7 mouse cellular contexts compared by ENCODE assay signal in genomic region chr7:34388445-34389276, GRCm38 (mm10). TPM values are rescaled to one million over a fixed set of nuclear protein-coding genes. Genes with fewer than 3 reads are reported as not detected.
DNase-seq lines count a peak whose midpoint lies in the region; ATAC-seq and TF ChIP-seq lines count a peak whose summit lies in the region.

No protein-coding gene starts in this region.

- peak overlapping the region; percentile 79 for H3K4me3 ChIP-seq in intestine, embryonic 16.5 days (ENCODE audit: low read length)
- peak overlapping the region; percentile 96 for H3K4me3 ChIP-seq in limb, embryonic 14.5 days (replicated peaks; ENCODE audit: low read length)
- H3K4me3 ChIP-seq in midbrain, embryonic 15.5 days = peak overlapping the region; percentile 68

- H3K4me2 ChIP-seq in intestine, embryonic 16.5 days (ENCODE audit: low read depth, low read length) = peak overlapping the region; percentile 82
- peak overlapping the region; percentile 86 for H3K4me2 ChIP-seq in limb, embryonic 14.5 days (replicated peaks; ENCODE audit: low read depth, low read length, severe bottlenecking)
- peak overlapping the region; percentile 95 for H3K4me2 ChIP-seq in midbrain, embryonic 15.5 days

- WGBS in intestine, embryonic 16.5 days = under 1% methylated on average over 64 of the region's 64 CpGs
- WGBS in limb, embryonic 14.5 days = under 1% methylated on average over 50 of the region's 64 CpGs
- under 1% methylated on average over 64 of the region's 64 CpGs for WGBS in midbrain, embryonic 15.5 days

- H3K27ac ChIP-seq in intestine, embryonic 16.5 days (ENCODE audit: low read length) = peak overlapping the region; percentile 99
- H3K27ac ChIP-seq in limb, embryonic 14.5 days (replicated peaks; ENCODE audit: low read depth, low read length) = peak overlapping the region; percentile 100
- peak overlapping the region; percentile 96 for H3K27ac ChIP-seq in midbrain, embryonic 15.5 days

- H3K9ac ChIP-seq in intestine, embryonic 16.5 days (ENCODE audit: low read depth, low read length) = peak overlapping the region; percentile 95
- peak overlapping the region; percentile 99 for H3K9ac ChIP-seq in limb, embryonic 14.5 days (ENCODE audit: low read depth, low read length, severe bottlenecking)
- H3K9ac ChIP-seq in midbrain, embryonic 15.5 days = peak overlapping the region; percentile 83

- H3K27me3 ChIP-seq in intestine, embryonic 16.5 days (replicated peaks; ENCODE audit: control insufficient read depth, insufficient read depth, low read length) = no peaks in the 10 kb centered on the region
- no peaks in the 10 kb centered on the region for H3K27me3 ChIP-seq in limb, embryonic 14.5 days (ENCODE audit: control insufficient read depth, insufficient read depth, low read length)
- H3K27me3 ChIP-seq in midbrain, embryonic 15.5 days (replicated peaks) = no peaks in the 10 kb centered on the region

- TF ChIP-seq POLR2A in limb, embryonic 14.5 days (IDR thresholded peaks at IDR 0.05; ENCODE audit: borderline replicate concordance, extremely low read depth, insufficient read depth, insufficient read length) = no peak

- H3K9me3 ChIP-seq in intestine, embryonic 16.5 days (ENCODE audit: control insufficient read depth, low read length) = no peaks in the 10 kb centered on the region
- H3K9me3 ChIP-seq in limb, embryonic 14.5 days (ENCODE audit: control insufficient read depth, low read length) = no peaks in the 10 kb centered on the region
- no peaks in the 10 kb centered on the region for H3K9me3 ChIP-seq in midbrain, embryonic 15.5 days

- no peaks in the 10 kb centered on the region for H3K36me3 ChIP-seq in intestine, embryonic 16.5 days (ENCODE audit: control insufficient read depth, insufficient read depth, low read length)
- H3K36me3 ChIP-seq in limb, embryonic 14.5 days (ENCODE audit: control insufficient read depth, insufficient read depth, low read length) = no peaks in the 10 kb centered on the region
- no peaks in the 10 kb centered on the region for H3K36me3 ChIP-seq in midbrain, embryonic 15.5 days (replicated peaks)

- peaks cover 28% of the 10 kb centered on the region for H3K4me1 ChIP-seq in intestine, embryonic 16.5 days (ENCODE audit: control insufficient read depth, insufficient read depth, low read length)
- H3K4me1 ChIP-seq in limb, embryonic 14.5 days (ENCODE audit: control insufficient read depth, insufficient read depth, low read length) = peaks cover 22% of the 10 kb centered on the region
- H3K4me1 ChIP-seq in midbrain, embryonic 15.5 days = peaks cover 42% of the 10 kb centered on the region

- DNase-seq in adrenal gland, adult 8-10 months = peak; percentile 66
- peak; percentile 65 for DNase-seq in embryo, embryonic 10.5 days (ENCODE audit: low spot score)
- DNase-seq in gastrocnemius, postnatal 4 days (ENCODE audit: low spot score in 2 of 2) = peak; percentile 65 to 74
- DNase-seq in limb, embryonic 14.5 days (ENCODE audit: low spot score) = peak; percentile 22
- peak; percentile 61 to 69 for DNase-seq in spleen, adult 18-20 months

- peak; percentile 65 for ATAC-seq in intestine, embryonic 16.5 days
- ATAC-seq in limb, embryonic 14.5 days (ENCODE audit: low FRiP score, low read depth) = peak; percentile 34
- no peak; the same call in 1 of the 2 replicates for ATAC-seq in midbrain, embryonic 15.5 days (replicated peaks)

RNA-seq across cellular contexts. Expression of gene Lsm14a, which starts 4.5 kb away (rescaled TPM):
- 100 to 1,000 TPM; 109 to 126 (median 119) TPM for total RNA-seq in adrenal gland, adult 8-10 months (2022)
- 100 to 1,000 TPM in 1 of 2 experiments, 10 to 100 TPM in 1; 97.5 to 117 TPM for total RNA-seq in gastrocnemius, postnatal 4 days (2021)
- 65.1 and 66.2 TPM in 2 replicates for polyA plus RNA-seq in intestine, embryonic 16.5 days (2015; fragmentation: Nextera tagmentation; extraction: Ambion mirVana)
- 87.0 and 92.4 TPM in 2 replicates for polyA plus RNA-seq in limb, embryonic 14.5 days (2012; rRNA removed)
- 64.6 and 65.8 TPM in 2 replicates for polyA plus RNA-seq in limb, embryonic 14.5 days (2014; fragmentation: Nextera tagmentation; extraction: Ambion mirVana)
- polyA plus RNA-seq in midbrain, embryonic 15.5 days (2015; fragmentation: Nextera tagmentation; extraction: Ambion mirVana) = 59.3 and 63.4 TPM in 2 replicates
